Mouse (Mus musculus): ENCODE measurements around the gene Hykk. TPM values are rescaled to one million over a fixed set of nuclear protein-coding genes. Genes with fewer than 3 reads are reported as not detected.

The Hykk gene
- total RNA-seq, 2 experiments from 2014 or later: 1.5 to 2.1 TPM

DNA sequence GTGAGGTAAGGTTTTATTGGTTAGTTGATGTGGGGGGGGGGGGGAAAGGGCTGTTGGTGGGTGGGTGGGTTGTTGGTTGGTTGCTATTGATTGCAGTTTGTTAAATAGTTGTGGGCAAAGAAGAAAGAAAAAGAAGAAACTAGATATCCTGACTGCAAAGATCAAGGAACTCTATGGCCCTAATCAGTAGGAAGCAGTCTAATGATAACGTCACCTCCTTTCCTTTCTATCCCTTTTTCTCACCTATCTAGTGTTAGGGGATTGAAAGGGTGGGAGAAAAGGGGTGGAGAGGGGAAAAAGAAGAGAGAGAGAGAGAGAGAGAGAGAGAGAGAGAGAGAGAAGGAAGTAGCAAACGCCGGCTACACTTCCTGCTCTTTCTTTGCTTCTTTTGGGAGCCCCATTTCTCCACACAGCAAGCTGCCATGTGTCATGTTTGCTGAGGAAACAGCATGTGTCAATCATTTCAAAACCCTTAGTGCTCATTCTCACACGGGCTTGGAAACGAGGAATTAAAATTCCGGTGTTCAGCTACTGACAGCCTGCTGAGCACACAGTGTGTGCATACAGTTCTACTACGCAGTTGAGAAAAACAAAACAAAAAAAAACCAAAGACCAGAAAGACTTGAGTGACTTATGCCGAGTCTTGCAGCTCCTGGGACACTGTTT, 53.0 kb downstream of the Hykk start:
- intact Hi-C loops (cut with DNase I): no loop called here
- no peak for DNase-seq

DNA sequence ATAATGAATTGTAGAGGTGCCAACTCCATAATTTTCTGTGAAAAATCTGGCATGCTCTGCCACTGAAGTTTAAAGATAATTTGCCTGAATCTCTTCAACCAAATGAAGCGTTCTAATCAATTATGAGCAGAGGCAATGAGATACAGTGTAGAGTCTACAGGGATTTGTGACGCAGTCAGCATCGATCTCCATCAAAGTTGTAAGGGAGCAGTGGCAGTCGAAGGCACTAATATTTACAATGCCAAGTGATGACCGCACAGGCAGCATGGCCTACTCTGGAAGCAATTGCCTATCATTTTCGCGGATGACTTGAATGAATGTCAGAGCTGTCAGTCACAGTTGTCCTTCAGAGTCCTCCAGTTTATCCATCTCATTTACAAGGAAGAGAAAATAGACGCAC, 63.6 kb downstream of the Hykk start, which contains the start of gene Chrna5:
Gene Chrna5, plus strand, starts transcription at position 207 of the 400 bp plus-strand sequence.
- intact Hi-C loops (cut with DNase I): no loop called here
- DNase-seq: no peak

DNA sequence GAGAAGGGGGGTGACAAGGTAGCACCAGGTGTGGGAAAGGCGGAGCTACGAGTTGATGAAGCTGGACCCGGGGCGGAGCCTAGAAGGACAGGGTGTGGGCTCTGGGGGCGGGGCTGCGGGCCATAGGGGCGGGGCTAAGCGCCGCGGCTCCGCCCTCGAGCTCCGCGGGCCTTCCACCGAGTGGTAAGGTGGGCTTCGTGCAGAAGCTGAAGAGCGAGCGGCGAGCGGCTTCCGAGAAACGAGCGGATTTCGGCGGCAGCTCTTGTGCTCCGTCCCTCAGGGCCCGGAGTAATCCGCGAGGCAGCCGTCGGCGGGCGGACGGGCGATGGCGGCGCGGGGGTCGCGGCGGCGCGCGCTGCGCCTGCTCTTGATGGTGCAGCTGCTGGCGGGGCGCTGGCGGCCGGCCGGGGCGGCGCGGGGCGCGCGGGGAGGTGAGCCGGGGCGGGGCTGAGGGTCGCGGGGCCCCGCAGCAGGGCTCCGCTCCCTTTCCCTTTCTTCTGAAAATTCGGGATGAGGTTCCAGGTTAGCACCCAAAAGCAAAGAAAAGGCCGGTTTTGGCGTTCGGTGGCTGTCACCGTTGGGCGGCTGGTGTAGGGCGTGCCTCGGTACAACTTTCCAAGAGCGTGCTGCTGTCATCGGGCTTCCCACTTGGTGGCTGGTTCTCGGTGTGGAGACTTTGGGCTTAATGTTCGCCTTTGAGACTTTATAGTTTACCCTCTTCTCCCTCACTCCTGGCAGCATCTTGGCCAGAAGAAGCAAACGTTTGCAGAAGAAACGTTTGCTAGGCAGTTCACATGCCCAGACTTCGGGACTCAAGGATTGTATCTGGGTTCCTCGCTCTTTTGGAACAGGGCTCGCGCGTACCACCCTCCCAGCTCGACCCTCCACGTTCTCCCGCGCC, 64.5 kb downstream of the Hykk start:
- DNase-seq: peak in 1 of 2 experiments; percentile 19
- intact Hi-C loops (cut with DNase I): no loop called here

DNA sequence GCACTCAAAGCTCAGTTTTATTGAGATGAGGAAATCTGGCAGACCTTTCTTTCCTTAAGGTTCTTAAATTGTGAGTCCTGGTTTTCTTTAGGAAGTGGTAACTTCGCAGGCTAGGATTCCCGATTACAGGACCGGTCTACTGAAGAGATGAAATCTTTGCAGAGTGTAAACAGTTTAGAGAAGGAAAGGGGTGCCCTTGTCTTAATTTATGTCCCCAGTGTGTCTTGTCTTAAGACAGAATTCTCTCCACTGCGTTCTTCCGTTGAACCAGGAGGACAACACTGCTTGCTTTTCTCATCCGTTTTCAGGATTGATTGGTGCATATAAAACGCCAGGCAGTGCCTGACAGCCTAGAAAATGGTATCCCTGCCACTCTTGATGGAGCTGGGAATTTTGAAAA, 65.3 kb downstream of the Hykk start:
- DNase-seq: no peak
- intact Hi-C loops (cut with DNase I): no loop called here

DNA sequence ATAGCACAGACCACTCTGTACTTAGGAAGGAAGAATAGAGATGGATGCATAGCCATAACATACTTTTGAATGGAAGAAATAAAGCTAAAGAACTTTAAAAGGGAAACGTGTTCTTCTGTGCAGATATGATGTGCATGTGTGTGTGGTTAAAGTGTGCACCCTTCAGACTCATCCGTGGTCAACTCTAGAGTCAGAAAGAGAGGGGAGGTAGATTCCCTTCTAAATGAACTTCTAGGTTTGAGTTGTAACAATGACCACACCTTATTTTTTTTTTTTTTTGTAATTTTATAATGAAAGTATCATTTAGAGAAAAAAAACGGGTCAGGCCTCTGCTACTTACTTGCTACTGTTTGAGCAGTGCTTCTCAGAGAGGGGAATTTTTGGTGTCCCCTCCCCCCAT, 73.3 kb downstream of the Hykk start:
- intact Hi-C loops (cut with DNase I): no loop called here
- no peak for DNase-seq

DNA sequence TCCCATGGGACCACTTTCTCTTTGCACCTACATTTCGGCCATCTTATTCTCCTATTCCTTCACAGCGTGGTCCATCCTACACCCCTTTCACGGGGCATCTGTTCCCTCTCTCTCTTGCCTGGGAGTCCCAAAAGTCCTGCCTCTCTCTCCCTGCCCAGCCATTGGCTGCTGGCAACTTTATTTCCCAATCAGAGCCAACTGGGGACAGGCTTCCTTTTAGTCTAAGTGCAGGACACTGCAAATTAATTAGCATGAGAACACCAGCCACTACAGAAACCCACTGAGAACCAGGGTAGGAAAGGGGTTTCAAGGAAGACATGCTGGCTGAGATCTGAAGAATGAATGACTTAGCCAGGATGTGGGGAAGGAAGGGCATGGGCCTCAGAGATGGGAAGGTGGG, 77.3 kb downstream of the Hykk start:
- intact Hi-C loops (cut with DNase I): no loop called here
- no peak for DNase-seq

DNA sequence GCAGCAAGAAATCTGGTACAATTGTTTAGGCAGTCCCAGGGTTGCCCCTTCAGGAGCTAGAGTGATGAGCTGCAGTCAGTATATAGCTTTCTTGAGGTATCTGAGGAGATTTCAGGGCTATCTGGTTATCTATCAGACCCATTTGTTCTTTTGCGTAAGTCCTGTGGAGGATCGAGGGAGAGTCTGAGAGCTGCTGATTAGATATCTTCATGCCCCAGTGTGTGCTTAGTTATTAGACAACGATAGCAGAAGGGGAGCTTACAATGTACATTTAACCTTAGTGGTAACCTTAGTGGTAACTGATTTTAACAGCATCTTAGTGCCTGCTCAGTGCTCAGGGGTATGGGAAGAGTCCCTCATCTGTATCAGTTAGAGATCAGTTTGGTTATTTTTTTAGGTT, 78.6 kb downstream of the Hykk start:
- no peak for DNase-seq
- intact Hi-C loops (cut with DNase I): no loop called here

Other genes with a start within 250 kb of the Hykk start
- 10 to 100 TPM; 44.1 to 53.9 TPM for gene Dnaja4, start 218.4 kb upstream of the Hykk start, total RNA-seq (2021)
- 10 to 100 TPM; 39.7 to 45.6 TPM for gene Wdr61, start 182.8 kb upstream of the Hykk start, total RNA-seq (2021)
- not detected for gene Crabp1, start 152.5 kb upstream of the Hykk start, total RNA-seq (2021)
- gene Ireb2, start 53.5 kb upstream of the Hykk start, total RNA-seq (2021): 10 to 100 TPM; 43.7 to 48.7 TPM
- 100 to 1,000 TPM; 157 to 162 TPM for gene Psma4, start 33.5 kb downstream of the Hykk start, total RNA-seq (2021)
- not detected for gene AY074887, start 33.7 kb downstream of the Hykk start, total RNA-seq (2021)
- gene Chrna5, start 63.6 kb downstream of the Hykk start, total RNA-seq (2021): not detected
- gene Chrna3, start 109.3 kb downstream of the Hykk start, total RNA-seq (2021): not detected
- not detected for gene Chrnb4, start 131.5 kb downstream of the Hykk start, total RNA-seq (2021)
- 10 to 100 TPM; 29.5 to 30.9 TPM for gene Ube2q2, start 231.6 kb downstream of the Hykk start, total RNA-seq (2021)

All from heart, postnatal 10 days (tissue).